Comparison of ENCODE assay signal across 8 mouse cellular contexts in genomic region chr11:116853512-116853928, GRCm38 (mm10). TPM values are rescaled to one million over a fixed set of nuclear protein-coding genes. Genes with fewer than 3 reads are reported as not detected.
DNase-seq lines count a peak whose midpoint lies in the region.

No protein-coding gene starts in this region.

- H3K36me3 ChIP-seq in hindbrain, embryonic 10.5 days = peaks cover 39% of the 10 kb centered on the region

- peaks cover 28% of the 10 kb centered on the region for H3K4me1 ChIP-seq in hindbrain, embryonic 10.5 days (replicated peaks)

- WGBS in hindbrain, embryonic 10.5 days = under 1% methylated on average over 36 of the region's 36 CpGs

- peak; percentile 94 for DNase-seq in MN1 (ENCODE audit: low spot score)
- peak; percentile 98 for DNase-seq in cerebellum, adult 8-10 months
- DNase-seq in forelimb bud, embryonic 11.5 days (ENCODE audit: low read depth, low spot score) = peak; percentile 92
- DNase-seq in hindbrain, embryonic 10.5 days (ENCODE audit: low spot score) = peak; percentile 96
- peak; percentile 97 for DNase-seq in layer of hippocampus, adult 9-11 months
- peak; percentile 98 for DNase-seq in lung, postnatal 10 days
- peak; percentile 95 for DNase-seq in ovary, postnatal 14 days (ENCODE audit: low spot score)
- DNase-seq in thymus, postnatal 25 days = peak; percentile 97

- H3K27ac ChIP-seq in hindbrain, embryonic 10.5 days = peak overlapping the region; percentile 99

- H3K4me3 ChIP-seq in hindbrain, embryonic 10.5 days = peak overlapping the region; percentile 89

- no peaks in the 10 kb centered on the region for H3K27me3 ChIP-seq in hindbrain, embryonic 10.5 days (ENCODE audit: insufficient read depth, poor library complexity, severe bottlenecking)

- H3K9me3 ChIP-seq in hindbrain, embryonic 10.5 days = no peaks in the 10 kb centered on the region

RNA-seq across cellular contexts. Expression of gene Srsf2, which starts 0.6 kb away (rescaled TPM):
- polyA plus RNA-seq in hindbrain, embryonic 10.5 days (2016; fragmentation: Nextera tagmentation; extraction: Ambion mirVana) = 818 and 839 TPM in 2 replicates

RNA-seq across cellular contexts. Expression of gene Mfsd11, which starts 1.3 kb away (rescaled TPM):
- polyA plus RNA-seq in hindbrain, embryonic 10.5 days (2016; fragmentation: Nextera tagmentation; extraction: Ambion mirVana) = 25.6 and 27.5 TPM in 2 replicates

RNA-seq across cellular contexts. Expression of gene Jmjd6, which starts 10.3 kb away (rescaled TPM):
- 93.4 and 96.9 TPM in 2 replicates for polyA plus RNA-seq in hindbrain, embryonic 10.5 days (2016; fragmentation: Nextera tagmentation; extraction: Ambion mirVana)

RNA-seq across cellular contexts. Expression of gene Mettl23, which starts 10.4 kb away (rescaled TPM):
- polyA plus RNA-seq in hindbrain, embryonic 10.5 days (2016; fragmentation: Nextera tagmentation; extraction: Ambion mirVana) = 61.4 and 62.3 TPM in 2 replicates

RNA-seq across cellular contexts. Expression of gene Mxra7, which starts 25.7 kb away (rescaled TPM):
- polyA plus RNA-seq in hindbrain, embryonic 10.5 days (2016; fragmentation: Nextera tagmentation; extraction: Ambion mirVana) = 30.6 and 71.7 TPM in 2 replicates

Comparison
In these comparisons a context has a peak if more than half of its experiments do, and no peak if none do; other contexts are left out.
1. Peak in every context shown above with its lines: DNase-seq, H3K4me3 ChIP-seq and H3K27ac ChIP-seq.